In genomic region chr7:132174296-132174695, GRCm38 (mm10) we compare ENCODE assay signal across 21 mouse cellular contexts. TPM values are rescaled to one million over a fixed set of nuclear protein-coding genes. Genes with fewer than 3 reads are reported as not detected.
"Had no signal": no experiment of that assay in that cellular context is flagged by ENCODE, and none has a peak within 500 bp of the region (broad histone marks: within the 10 kb centered on the region; RNA-seq: fewer than 3 reads in every experiment).

No protein-coding gene starts in this region.

- H3K9ac ChIP-seq: kidney, embryonic 15.5 days; liver, embryonic 14.5 days; liver, postnatal 0 days; lung, embryonic 14.5 days; midbrain, embryonic 12.5 days; midbrain, embryonic 15.5 days; neural tube, embryonic 12.5 days; neural tube, embryonic 15.5 days; stomach, embryonic 15.5 days had no signal

- H3K36me3 ChIP-seq: kidney, embryonic 15.5 days; midbrain, embryonic 12.5 days; midbrain, embryonic 15.5 days; neural tube, embryonic 12.5 days; neural tube, embryonic 15.5 days; stomach, embryonic 15.5 days had no signal

- H3K4me3 ChIP-seq: kidney, embryonic 15.5 days; midbrain, embryonic 12.5 days; midbrain, embryonic 15.5 days; neural tube, embryonic 12.5 days; neural tube, embryonic 15.5 days; stomach, embryonic 15.5 days had no signal

- H3K27ac ChIP-seq: kidney, embryonic 15.5 days; liver, embryonic 14.5 days; macrophage; midbrain, embryonic 12.5 days; midbrain, embryonic 15.5 days; neural tube, embryonic 12.5 days; neural tube, embryonic 15.5 days; stomach, embryonic 15.5 days had no signal

- ATAC-seq: liver, postnatal 0 days; lung, postnatal 0 days; midbrain, embryonic 15.5 days had no signal

- DNase-seq: kidney, adult 8-10 months; kidney, postnatal 14 days; kidney, postnatal 4 days; layer of hippocampus, postnatal 36 days; liver, postnatal 0 days; lung, embryonic 14.5 days; right cerebral cortex, postnatal 25 days; spleen, adult 18-20 months; thymus, adult 18-20 months; thymus, postnatal 36 days had no signal

- H3K27me3 ChIP-seq: kidney, embryonic 15.5 days; midbrain, embryonic 12.5 days; midbrain, embryonic 15.5 days; neural tube, embryonic 12.5 days; neural tube, embryonic 15.5 days; stomach, embryonic 15.5 days had no signal

- H3K4me1 ChIP-seq: kidney, embryonic 15.5 days; neural tube, embryonic 12.5 days; stomach, embryonic 15.5 days had no signal

- H3K9me3 ChIP-seq: kidney, embryonic 15.5 days; midbrain, embryonic 12.5 days; midbrain, embryonic 15.5 days; neural tube, embryonic 12.5 days; neural tube, embryonic 15.5 days; stomach, embryonic 15.5 days had no signal

- H3K4me2 ChIP-seq: kidney, embryonic 15.5 days; liver, embryonic 11.5 days; lung, embryonic 14.5 days; midbrain, embryonic 12.5 days; midbrain, embryonic 15.5 days; neural tube, embryonic 12.5 days; neural tube, embryonic 15.5 days; stomach, embryonic 15.5 days had no signal

RNA-seq across cellular contexts. Expression of gene Cpxm2, which starts 19.8 kb away (rescaled TPM):
- total RNA-seq: megakaryocyte, adult 5-6 weeks had no signal
- polyA plus RNA-seq: macrophage had no signal
